In genomic region chr10:81319330-81319699, GRCm38 (mm10) we compare ENCODE assay signal across 9 mouse cellular contexts. TPM values are rescaled to one million over a fixed set of nuclear protein-coding genes. Genes with fewer than 3 reads are reported as not detected.
DNase-seq lines count a peak whose midpoint lies in the region; ATAC-seq lines count a peak whose summit lies in the region.
"Had no signal": no experiment of that assay in that cellular context is flagged by ENCODE, and none has a peak within 500 bp of the region (broad histone marks: within the 10 kb centered on the region; RNA-seq: fewer than 3 reads in every experiment).

No protein-coding gene starts in this region.

- peak; percentile 37 for DNase-seq in 416B (ENCODE audit: low read depth)
- peak; percentile 65 to 70 for DNase-seq in cerebellum, postnatal 10 days
- no peak for DNase-seq in left cerebral cortex, adult 18-20 months (ENCODE audit: low spot score in 2 of 2)
- DNase-seq in urinary bladder, adult 18-20 months (ENCODE audit: low spot score in 2 of 2), result no peak

- H3K9me3 ChIP-seq in erythroblast, embryonic 14.5 days (ENCODE audit: control insufficient read depth, low read length), result no peaks in the 10 kb centered on the region
- H3K9me3 ChIP-seq in hindbrain, embryonic 13.5 days, result no peaks in the 10 kb centered on the region
- H3K9me3 ChIP-seq in midbrain, embryonic 13.5 days, result no peaks in the 10 kb centered on the region

- H3K9ac ChIP-seq in hindbrain, embryonic 13.5 days, result peak overlapping the region; percentile 67
- peak overlapping the region; percentile 54 for H3K9ac ChIP-seq in midbrain, embryonic 13.5 days (replicated peaks)

- 38% methylated on average over 8 of the region's 8 CpGs for WGBS in hindbrain, embryonic 13.5 days
- WGBS in midbrain, embryonic 13.5 days, result 48% methylated on average over 8 of the region's 8 CpGs

- H3K4me2 ChIP-seq in hindbrain, embryonic 13.5 days, result peak overlapping the region; percentile 84
- H3K4me2 ChIP-seq in midbrain, embryonic 13.5 days (replicated peaks), result peak overlapping the region; percentile 87

- H3K4me3 ChIP-seq in erythroblast, embryonic 14.5 days (replicated peaks), result peak overlapping the region; percentile 86
- H3K4me3 ChIP-seq in hindbrain, embryonic 13.5 days, result peak overlapping the region; percentile 74
- peak overlapping the region; percentile 96 for H3K4me3 ChIP-seq in midbrain, embryonic 13.5 days (replicated peaks)

- H3K27ac ChIP-seq in hindbrain, embryonic 13.5 days, result peak overlapping the region; percentile 90
- H3K27ac ChIP-seq in midbrain, embryonic 13.5 days, result peak overlapping the region; percentile 90

- no peaks in the 10 kb centered on the region for H3K27me3 ChIP-seq in erythroblast, embryonic 14.5 days (ENCODE audit: control insufficient read depth)
- no peaks in the 10 kb centered on the region for H3K27me3 ChIP-seq in hindbrain, embryonic 13.5 days
- H3K27me3 ChIP-seq in midbrain, embryonic 13.5 days, result no peaks in the 10 kb centered on the region
- H3K27me3 ChIP-seq: Patski had no signal

- ATAC-seq in erythroblast, adult 5-6 weeks (replicated peaks; ENCODE audit: low FRiP score, poor library complexity, severe bottlenecking), result no peak
- no peak for ATAC-seq in hindbrain, embryonic 13.5 days (ENCODE audit: low FRiP score)
- ATAC-seq in midbrain, embryonic 13.5 days, result no peak

- H3K4me1 ChIP-seq in erythroblast, embryonic 14.5 days (ENCODE audit: control insufficient read depth), result peaks cover 76% of the 10 kb centered on the region
- H3K4me1 ChIP-seq in hindbrain, embryonic 13.5 days (replicated peaks), result peaks cover 45% of the 10 kb centered on the region
- peaks cover 36% of the 10 kb centered on the region for H3K4me1 ChIP-seq in midbrain, embryonic 13.5 days (replicated peaks)

- peaks cover 68% of the 10 kb centered on the region for H3K36me3 ChIP-seq in erythroblast, embryonic 14.5 days (ENCODE audit: control insufficient read depth)
- H3K36me3 ChIP-seq in hindbrain, embryonic 13.5 days, result peaks cover 66% of the 10 kb centered on the region
- H3K36me3 ChIP-seq in midbrain, embryonic 13.5 days, result peaks cover 66% of the 10 kb centered on the region

RNA-seq across cellular contexts. Expression of gene Cactin, which starts 1.6 kb away (rescaled TPM):
- polyA plus RNA-seq in erythroblast, embryonic 14.5 days (2012), result 13.2 and 13.3 TPM in 2 replicates
- total RNA-seq in erythroblast, adult 5-6 weeks (2015; ENCODE audit: low replicate concordance), result 5.6 and 6.1 TPM in 2 replicates
- 18.0 and 27.7 TPM in 2 replicates for total RNA-seq in erythroblast, adult 5-6 weeks (2017; ENCODE audit: low replicate concordance)
- 33.5 and 34.7 TPM in 2 replicates for polyA plus RNA-seq in hindbrain, embryonic 13.5 days (2015; fragmentation: Nextera tagmentation; extraction: Ambion mirVana)
- 35.5 and 35.8 TPM in 2 replicates for polyA plus RNA-seq in midbrain, embryonic 13.5 days (2015; fragmentation: Nextera tagmentation; extraction: Ambion mirVana)
- total RNA-seq in left cerebral cortex, adult 18-20 months (2021), result 10 to 100 TPM; 30.5 to 34.6 TPM

RNA-seq across cellular contexts. Expression of gene Tbxa2r, which starts 9.2 kb away (rescaled TPM):
- 0.04 TPM in 1 of 2 replicates, not detected in the other for polyA plus RNA-seq in erythroblast, embryonic 14.5 days (2012)
- total RNA-seq in erythroblast, adult 5-6 weeks (2015; ENCODE audit: low replicate concordance), result not detected in 2 replicates
- total RNA-seq in erythroblast, adult 5-6 weeks (2017; ENCODE audit: low replicate concordance), result not detected in 2 replicates
- 4.6 and 5.6 TPM in 2 replicates for polyA plus RNA-seq in hindbrain, embryonic 13.5 days (2015; fragmentation: Nextera tagmentation; extraction: Ambion mirVana)
- 4.7 and 4.9 TPM in 2 replicates for polyA plus RNA-seq in midbrain, embryonic 13.5 days (2015; fragmentation: Nextera tagmentation; extraction: Ambion mirVana)
- 1 to 10 TPM; 1.1 to 1.5 TPM for total RNA-seq in left cerebral cortex, adult 18-20 months (2021)
- polyA plus RNA-seq: Patski had no signal

RNA-seq across cellular contexts. Expression of gene Gipc3, which starts 23.8 kb away (rescaled TPM):
- 0.01 TPM in 1 of 2 replicates, not detected in the other for polyA plus RNA-seq in erythroblast, embryonic 14.5 days (2012)
- total RNA-seq in erythroblast, adult 5-6 weeks (2015; ENCODE audit: low replicate concordance), result not detected in 2 replicates
- not detected in 2 replicates for total RNA-seq in erythroblast, adult 5-6 weeks (2017; ENCODE audit: low replicate concordance)
- polyA plus RNA-seq in hindbrain, embryonic 13.5 days (2015; fragmentation: Nextera tagmentation; extraction: Ambion mirVana), result not detected in 2 replicates
- not detected in 2 replicates for polyA plus RNA-seq in midbrain, embryonic 13.5 days (2015; fragmentation: Nextera tagmentation; extraction: Ambion mirVana)
- 1 to 10 TPM; 2.5 to 3.6 TPM for total RNA-seq in left cerebral cortex, adult 18-20 months (2021)

RNA-seq across cellular contexts. Expression of gene Pip5k1c, which starts 26.6 kb away (rescaled TPM):
- 4.0 and 4.5 TPM in 2 replicates for polyA plus RNA-seq in erythroblast, embryonic 14.5 days (2012)
- 9.6 and 11.3 TPM in 2 replicates for total RNA-seq in erythroblast, adult 5-6 weeks (2015; ENCODE audit: low replicate concordance)
- total RNA-seq in erythroblast, adult 5-6 weeks (2017; ENCODE audit: low replicate concordance), result 10.8 and 11.3 TPM in 2 replicates
- 97.2 and 102 TPM in 2 replicates for polyA plus RNA-seq in hindbrain, embryonic 13.5 days (2015; fragmentation: Nextera tagmentation; extraction: Ambion mirVana)
- polyA plus RNA-seq in midbrain, embryonic 13.5 days (2015; fragmentation: Nextera tagmentation; extraction: Ambion mirVana), result 92.8 and 99.6 TPM in 2 replicates
- 100 to 1,000 TPM; 415 to 417 TPM for total RNA-seq in left cerebral cortex, adult 18-20 months (2021)

RNA-seq across cellular contexts. Expression of gene Tjp3, which starts 27.9 kb away (rescaled TPM):
- 0.01 and 0.02 TPM in 2 replicates for polyA plus RNA-seq in erythroblast, embryonic 14.5 days (2012)
- total RNA-seq in erythroblast, adult 5-6 weeks (2015; ENCODE audit: low replicate concordance), result 3.3 TPM in 1 of 2 replicates, not detected in the other
- 0.60 and 1.7 TPM in 2 replicates for total RNA-seq in erythroblast, adult 5-6 weeks (2017; ENCODE audit: low replicate concordance)
- 4.5 and 5.2 TPM in 2 replicates for polyA plus RNA-seq in hindbrain, embryonic 13.5 days (2015; fragmentation: Nextera tagmentation; extraction: Ambion mirVana)
- 4.9 and 5.5 TPM in 2 replicates for polyA plus RNA-seq in midbrain, embryonic 13.5 days (2015; fragmentation: Nextera tagmentation; extraction: Ambion mirVana)
- total RNA-seq in left cerebral cortex, adult 18-20 months (2021), result under 1 TPM; 0.16 to 0.23 TPM

Comparison
In these comparisons a context has a peak if more than half of its experiments do, and no peak if none do; other contexts are left out.
1. DNase-seq: peak in 416B (single experiment) and cerebellum, postnatal 10 days (2 of 2); none in left cerebral cortex, adult 18-20 months (0 of 2) and urinary bladder, adult 18-20 months (0 of 2).
2. Peak in every context shown above with its lines, with median percentiles within 50 percentile points of each other: H3K4me3 ChIP-seq.